Mouse (Mus musculus): ENCODE data around the gene Cdkn1a.

- TF ChIP-seq POLR2A (IDR thresholded peaks at IDR 0.05; ENCODE audit: control insufficient read depth, extremely low read depth, insufficient read depth, low read length, poor library complexity) (no peak), CTCF (IDR thresholded peaks at IDR 0.05; ENCODE audit: borderline replicate concordance, control insufficient read depth, extremely low read depth, insufficient read depth, low read length, poor library complexity) (0 out of 2 replicates have a peak, but pooled peaks have one; percentile 21)
These were observed 3.8 kb downstream of the Cdkn1a start for GRCm38 (mm10) chr17:29094310-29095181.
